Mouse (Mus musculus) midbrain, postnatal 0 days (tissue): ENCODE results near the gene Siva1. TPM values are rescaled to one million over a fixed set of nuclear protein-coding genes. Genes with fewer than 3 reads are reported as not detected.

Source experiments
- ATAC-seq: fragments of 200-750 bp; cut with Nextera tagmentation; 2 replicates; pipeline ENCODE4 v1.8.0; 2017; ENCODE audit warnings: moderate number of reproducible peaks, mild to moderate bottlenecking, moderate TSS enrichment, moderate library complexity; ENCODE audit not compliant: low FRiP score
- DNase-seq: peaks from one replicate; pipeline ENCODE4 v3.0.0-alpha.2; 2015; ENCODE audit warnings: low spot score
- H3K27ac ChIP-seq: fragments of 300-500 bp; sonication (generic); 2 replicates; pipeline ENCODE4 v1.5.1; 2014; ENCODE audit warnings: low read depth, mild to moderate bottlenecking, low read length, mixed read lengths
- H3K27me3 ChIP-seq: fragments of 300-500 bp; sonication (generic); 2 replicates; pipeline ENCODE4 v1.6.1; 2014; ENCODE audit warnings: low read length, control low read depth, mixed read lengths; ENCODE audit not compliant: insufficient read depth
- H3K36me3 ChIP-seq: fragments of 300-500 bp; sonication (generic); 2 replicates; pipeline ENCODE4 v1.6.1; 2014; ENCODE audit warnings: low read length, control low read depth, mixed read lengths; ENCODE audit not compliant: insufficient read depth
- H3K4me1 ChIP-seq: fragments of 300-500 bp; sonication (generic); 2 replicates; pipeline ENCODE4 v1.6.1; 2014; ENCODE audit warnings: mild to moderate bottlenecking, control low read depth, antibody characterized with exemption, low read length, mixed read lengths; ENCODE audit not compliant: insufficient read depth
- H3K4me2 ChIP-seq: fragments of 300-500 bp; sonication (generic); 2 replicates; pipeline ENCODE4 v1.6.1; 2014; ENCODE audit warnings: low read depth, mild to moderate bottlenecking, low read length, mixed read lengths; ENCODE audit not compliant: poor library complexity, severe bottlenecking
- H3K4me3 ChIP-seq: fragments of 300-500 bp; sonication (generic); 2 replicates; pipeline ENCODE4 v1.5.1; 2014; ENCODE audit warnings: low read depth, mild to moderate bottlenecking, low read length, moderate library complexity
- H3K9ac ChIP-seq: fragments of 300-500 bp; sonication (generic); replicated peaks from 2 replicates; pipeline ENCODE4 v1.6.1; 2014; ENCODE audit warnings: mild to moderate bottlenecking, low read length, moderate library complexity, mixed read lengths; ENCODE audit not compliant: poor library complexity, severe bottlenecking
- H3K9me3 ChIP-seq: fragments of 300-500 bp; sonication (generic); 2 replicates; pipeline ENCODE4 v1.6.1; 2016; ENCODE audit warnings: low read length, control low read depth
- CTCF ChIP-seq: IDR thresholded peaks from 2 replicates; pipeline ENCODE4 v1.5.1; 2016; ENCODE audit warnings: antibody characterized with exemption, mild to moderate bottlenecking
- WGBS: fragments of 180-500 bp; shearing (Covaris S2); extraction: QIAGEN DNeasy Blood & Tissue Kit; methylation state at CpG from one replicate; pipeline ENCODE4 v1.1.7; 2014; 5-methylcytosine and 5-hydroxymethylcytosine counted together
- microRNA-seq: library from miRNA; unstranded; fragments of <30 nt; microRNA quantifications from one replicate; pipeline ENCODE4, GENCODE M21; 2016; ENCODE audit warnings: borderline number of aligned reads
- polyA plus RNA-seq: library from polyadenylated mRNA; unstranded; fragments of >200 nt; fragmentation: Nextera tagmentation; extraction: Ambion mirVana; gene quantifications from 2 replicates; pipeline ENCODE4 v1.2.1, GENCODE M21; 2015
- total RNA-seq: library from RNA; depleted of rRNA; stranded (reverse); fragments of >200 nt; gene quantifications from 2 replicates; pipeline ENCODE4 v1.2.3, GENCODE M21; 2014; rRNA removed

Gene Siva1
- total and polyA plus RNA-seq, 2 experiments from 2014 or later, result 25.4 to 43.4 TPM

DNA sequence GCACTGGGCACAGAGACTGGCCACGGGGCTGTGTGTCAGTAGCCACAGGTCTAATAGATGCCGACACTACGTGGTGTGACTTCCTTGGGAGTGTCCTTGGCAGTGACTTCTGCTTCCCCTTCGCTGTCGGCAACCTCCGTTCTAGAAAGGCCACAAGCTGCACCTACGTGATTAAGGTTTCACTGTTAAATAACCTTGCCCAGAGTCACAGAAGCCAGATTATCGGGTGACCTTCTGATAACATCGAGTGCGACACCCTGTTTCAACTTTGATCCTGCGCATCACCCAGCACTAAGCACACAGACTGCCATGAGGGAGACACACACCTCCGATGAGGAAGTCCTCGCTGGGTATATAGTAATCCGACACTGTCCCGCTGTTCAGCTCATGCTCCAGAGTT lies 44.0 kb downstream of the Siva1 start:
- no peak for TF ChIP-seq CTCF
- Histone ChIP-seq H3K27ac (no peak overlapping the region), H3K27me3 (no peaks in the 10 kb centered on the region), H3K36me3 (no peaks in the 10 kb centered on the region), H3K4me1 (peaks cover 5% of the 10 kb centered on the region; the same call in 1 of the 2 replicates), H3K9ac (no peak overlapping the region), H3K4me2 (no peak overlapping the region), H3K4me3 (no peak overlapping the region), H3K9me3 (no peaks in the 10 kb centered on the region)
- ATAC-seq (no peak), DNase-seq (no peak)
- WGBS, result 78% methylated on average over 15 of the region's 15 CpGs

DNA sequence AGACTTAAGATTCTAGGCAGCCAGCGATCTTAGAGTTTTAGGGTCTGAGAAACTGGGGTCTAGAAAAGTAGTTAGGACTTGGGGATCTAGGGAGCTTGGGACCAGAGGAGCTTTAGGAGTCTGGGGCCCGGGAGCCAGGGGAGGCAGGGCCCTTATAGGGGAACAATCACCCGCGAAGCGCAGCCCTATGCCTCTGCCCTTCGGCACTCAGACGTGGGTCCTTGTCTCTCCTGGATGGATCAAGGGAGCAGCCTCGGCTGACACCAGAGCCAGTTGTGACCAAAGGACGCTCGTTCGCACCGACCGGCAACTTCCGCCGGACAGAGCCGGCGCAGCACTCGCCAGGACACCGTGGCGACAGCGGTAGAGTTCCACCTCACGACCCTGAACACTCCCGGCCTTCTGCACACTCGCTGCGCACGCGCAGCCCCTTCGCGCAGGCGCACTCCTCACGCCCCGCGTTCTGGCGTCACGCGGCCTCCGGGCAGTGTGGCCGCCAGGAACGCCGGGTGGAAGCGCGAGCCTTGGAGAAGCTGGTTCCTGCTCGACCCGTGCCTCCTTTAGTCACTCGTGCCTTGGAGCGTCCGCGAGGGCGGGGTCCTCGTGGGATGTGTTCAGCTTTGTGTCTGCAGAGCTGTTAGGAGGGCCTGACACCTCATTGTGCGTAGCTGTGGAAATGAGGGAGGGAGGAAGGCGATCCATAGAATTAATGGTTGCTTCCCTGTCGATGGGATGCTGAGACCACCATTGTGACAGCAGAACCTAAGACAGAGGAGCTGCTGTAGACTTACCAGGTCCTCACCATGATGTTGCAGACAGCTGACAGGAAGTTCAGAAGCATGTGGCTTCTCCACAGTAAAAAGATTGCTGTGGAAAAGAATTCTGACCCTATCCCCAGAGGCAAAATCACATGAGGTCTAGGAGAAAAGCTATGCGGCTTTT lies 49.0 kb downstream of the Siva1 start:
- 1% methylated on average over 54 of the region's 54 CpGs for WGBS
- H3K4me3 ChIP-seq, result peak overlapping the region; percentile 52
- H3K9ac ChIP-seq, result peak overlapping the region; percentile 72
- H3K27me3 ChIP-seq, result no peaks in the 10 kb centered on the region
- H3K9me3 ChIP-seq, result no peaks in the 10 kb centered on the region
- H3K4me2 ChIP-seq, result peak overlapping the region; percentile 78
- H3K27ac ChIP-seq, result peak overlapping the region; percentile 95
- peak; percentile 96 for DNase-seq
- H3K36me3 ChIP-seq, result no peaks in the 10 kb centered on the region
- no peak for TF ChIP-seq CTCF
- H3K4me1 ChIP-seq, result peaks cover 8% of the 10 kb centered on the region; the same call in 1 of the 2 replicates
- ATAC-seq, result peak; percentile 96

DNA sequence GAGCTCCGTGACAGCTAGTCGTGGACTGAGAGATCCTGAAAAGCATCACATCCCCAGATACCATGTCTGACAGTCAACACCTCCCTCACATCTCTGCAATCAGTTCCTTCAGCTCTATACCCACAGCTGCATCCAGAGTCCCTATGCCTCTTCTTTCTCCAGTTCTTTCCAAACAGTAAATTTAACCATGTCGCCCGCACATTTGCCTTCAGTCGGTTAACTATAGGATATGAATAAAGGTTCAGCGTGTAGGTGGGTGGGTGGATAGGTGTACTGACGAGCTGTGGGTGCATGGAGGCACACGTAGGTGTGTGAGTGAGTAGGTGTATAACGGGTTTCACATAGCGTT lies 49.6 kb downstream of the Siva1 start:
- Histone ChIP-seq H3K27me3 (no peaks in the 10 kb centered on the region), H3K4me2 (peak overlapping the region; percentile 78), H3K4me1 (peaks cover 8% of the 10 kb centered on the region; the same call in 1 of the 2 replicates), H3K4me3 (peak overlapping the region; percentile 52), H3K9me3 (no peaks in the 10 kb centered on the region), H3K27ac (peak overlapping the region; percentile 95), H3K36me3 (no peaks in the 10 kb centered on the region), H3K9ac (peak overlapping the region; percentile 72)
- WGBS, result 73% methylated on average over 10 of the region's 10 CpGs
- DNase-seq (no peak), ATAC-seq (no peak)
- TF ChIP-seq CTCF, result no peak

DNA sequence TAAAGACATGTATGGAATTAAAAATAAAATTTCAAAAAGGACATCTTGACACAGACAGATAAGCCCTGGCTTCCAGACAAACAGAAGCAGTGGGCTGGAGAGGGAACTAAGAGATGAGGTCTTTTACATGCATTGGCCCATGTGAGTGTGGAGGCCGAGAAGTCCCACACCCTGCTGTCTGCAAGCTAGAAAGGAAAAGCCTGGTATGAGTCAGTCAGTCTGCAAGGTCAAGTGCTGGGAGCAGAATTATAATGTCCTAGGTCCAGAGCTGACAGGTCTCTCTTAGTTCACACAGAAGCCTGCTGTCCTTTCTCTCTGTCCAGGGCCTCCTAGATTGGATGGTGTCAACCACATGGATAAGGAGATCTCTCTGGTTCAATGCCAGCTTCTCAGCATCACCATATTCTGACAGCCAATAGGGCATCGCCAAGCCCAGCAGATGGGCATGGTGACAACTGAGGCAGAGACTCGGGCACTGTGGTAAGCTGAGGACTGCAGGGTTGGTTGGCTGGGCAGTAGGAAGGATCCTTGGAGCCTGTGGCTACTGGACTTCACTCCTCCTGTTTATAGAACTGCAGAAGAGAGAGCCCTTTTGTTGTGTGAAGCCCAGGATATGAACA lies 52.4 kb downstream of the Siva1 start:
- H3K4me3 ChIP-seq, result no peak overlapping the region
- no peak for TF ChIP-seq CTCF

More for the DNA sequence above, 52.4 kb downstream of the Siva1 start:
- DNase-seq, result no peak
- no peak for ATAC-seq
- 80% methylated on average over 3 of the region's 3 CpGs for WGBS
- H3K4me2 ChIP-seq, result no peak overlapping the region
- H3K27me3 ChIP-seq, result no peaks in the 10 kb centered on the region
- no peaks in the 10 kb centered on the region for H3K9me3 ChIP-seq
- no peak overlapping the region for H3K9ac ChIP-seq
- peaks cover 8% of the 10 kb centered on the region; the same call in 1 of the 2 replicates for H3K4me1 ChIP-seq
- H3K27ac ChIP-seq, result no peak overlapping the region
- no peaks in the 10 kb centered on the region for H3K36me3 ChIP-seq

Small RNA genes lying within 50 kb of the gene (microRNA-seq; reads per million reads assigned to microRNA genes)
- 1.0 reads per million for gene Mir6939

Other genes starting within 250 kb of the Siva1 start
- 0.05 TPM in 1 of 2 replicates, not detected in the other for gene A530016L24Rik, start 155.2 kb upstream of the Siva1 start, total RNA-seq
- 0.05 TPM in 1 of 2 replicates, not detected in the other for gene A530016L24Rik, start 155.2 kb upstream of the Siva1 start, polyA plus RNA-seq
- 118 and 132 TPM in 2 replicates for gene Tmem179, start 127.9 kb upstream of the Siva1 start, total RNA-seq
- 124 and 126 TPM in 2 replicates for gene Tmem179, start 127.9 kb upstream of the Siva1 start, polyA plus RNA-seq
- gene Inf2, start 55.9 kb upstream of the Siva1 start, total RNA-seq, result 3.6 and 3.7 TPM in 2 replicates
- 1.3 TPM in 2 replicates for gene Inf2, start 55.9 kb upstream of the Siva1 start, polyA plus RNA-seq
- gene Adssl1, start 24.6 kb upstream of the Siva1 start, total RNA-seq, result 2.0 and 4.1 TPM in 2 replicates
- 8.2 and 9.4 TPM in 2 replicates for gene Adssl1, start 24.6 kb upstream of the Siva1 start, polyA plus RNA-seq
- 201 and 208 TPM in 2 replicates for gene Akt1, start 30.2 kb downstream of the Siva1 start, total RNA-seq
- 93.1 and 93.3 TPM in 2 replicates for gene Akt1, start 30.2 kb downstream of the Siva1 start, polyA plus RNA-seq
- 0.94 and 1.5 TPM in 2 replicates for gene Zbtb42, start 34.1 kb downstream of the Siva1 start, total RNA-seq
- 1.2 and 1.8 TPM in 2 replicates for gene Zbtb42, start 34.1 kb downstream of the Siva1 start, polyA plus RNA-seq
- gene Cep170b, start 75.8 kb downstream of the Siva1 start, total RNA-seq, result 125 and 140 TPM in 2 replicates
- gene Cep170b, start 75.8 kb downstream of the Siva1 start, polyA plus RNA-seq, result 42.7 and 46.4 TPM in 2 replicates
- 12.2 and 12.6 TPM in 2 replicates for gene Pld4, start 116.0 kb downstream of the Siva1 start, total RNA-seq
- 8.8 TPM in 2 replicates for gene Pld4, start 116.0 kb downstream of the Siva1 start, polyA plus RNA-seq
- 5.1 and 6.1 TPM in 2 replicates for gene Ahnak2, start 158.0 kb downstream of the Siva1 start, total RNA-seq
- 1.6 and 1.9 TPM in 2 replicates for gene Ahnak2, start 158.0 kb downstream of the Siva1 start, polyA plus RNA-seq
- 13.6 and 23.1 TPM in 2 replicates for gene Clba1, start 164.3 kb downstream of the Siva1 start, total RNA-seq
- gene Clba1, start 164.3 kb downstream of the Siva1 start, polyA plus RNA-seq, result 25.2 and 25.9 TPM in 2 replicates
- 19.8 and 22.6 TPM in 2 replicates for gene Cdca4, start 184.7 kb downstream of the Siva1 start, total RNA-seq
- gene Cdca4, start 184.7 kb downstream of the Siva1 start, polyA plus RNA-seq, result 20.8 and 22.0 TPM in 2 replicates
- gene Gpr132, start 223.5 kb downstream of the Siva1 start, total RNA-seq, result 0.16 TPM in 1 of 2 replicates, not detected in the other
- 0.06 TPM in 2 replicates for gene Gpr132, start 223.5 kb downstream of the Siva1 start, polyA plus RNA-seq